Mouse (Mus musculus): Measurements from ENCODE around the gene Mrpl3. TPM values are rescaled to one million over a fixed set of nuclear protein-coding genes. Genes with fewer than 3 reads are reported as not detected.
"Not testable (repeated sequence)": the region's sequence is repeated elsewhere in the genome, so short reads cannot be mapped to it uniquely, and the experiment has no call there.

Gene Mrpl3
- total and polyA plus RNA-seq, 2 experiments from 2014 or later: 66.0 to 97.1 TPM

- Histone ChIP-seq H3K9me3 (ENCODE audit: low read length) (no peaks in the 10 kb centered on the region), H3K9ac (replicated peaks; ENCODE audit: low read length, poor library complexity, severe bottlenecking) (no peak overlapping the region), H3K27me3 (ENCODE audit: insufficient read depth, low read length) (no peaks in the 10 kb centered on the region), H3K36me3 (ENCODE audit: insufficient read depth, low read length) (no peaks in the 10 kb centered on the region), H3K4me3 (ENCODE audit: low read depth, low read length) (no peak overlapping the region), H3K4me1 (ENCODE audit: insufficient read depth, low read length) (no peaks in the 10 kb centered on the region), H3K4me2 (ENCODE audit: low read depth, low read length, poor library complexity, severe bottlenecking) (no peak overlapping the region), H3K27ac (ENCODE audit: low read depth, low read length) (no peak overlapping the region)
- TF ChIP-seq CTCF (IDR thresholded peaks at IDR 0.05): no peak
- DNase-seq (ENCODE audit: low spot score) (no peak), ATAC-seq (ENCODE audit: low FRiP score) (no peak)
- 62% methylated on average over 15 of the region's 15 CpGs for WGBS
These were observed 48.0 kb downstream of the Mrpl3 start for GRCm38 (mm10) chr9:105100807-105101570.

- no peak for TF ChIP-seq CTCF (IDR thresholded peaks at IDR 0.05)
- Histone ChIP-seq H3K9ac (replicated peaks; ENCODE audit: low read length, poor library complexity, severe bottlenecking) (no peak overlapping the region), H3K4me1 (ENCODE audit: insufficient read depth, low read length) (no peaks in the 10 kb centered on the region), H3K27ac (ENCODE audit: low read depth, low read length) (no peak overlapping the region), H3K4me2 (ENCODE audit: low read depth, low read length, poor library complexity, severe bottlenecking) (no peak overlapping the region), H3K36me3 (ENCODE audit: insufficient read depth, low read length) (no peaks in the 10 kb centered on the region), H3K4me3 (ENCODE audit: low read depth, low read length) (no peak overlapping the region), H3K9me3 (ENCODE audit: low read length) (no peaks in the 10 kb centered on the region), H3K27me3 (ENCODE audit: insufficient read depth, low read length) (no peaks in the 10 kb centered on the region)
- no peak for DNase-seq (ENCODE audit: low spot score)
- WGBS: 66% methylated on average over 1 of the region's 1 CpGs
- ATAC-seq (ENCODE audit: low FRiP score): no peak
These were observed 48.9 kb downstream of the Mrpl3 start for GRCm38 (mm10) chr9:105101911-105102310.

- H3K27me3 ChIP-seq (ENCODE audit: insufficient read depth, low read length): no peaks in the 10 kb centered on the region
- no peaks in the 10 kb centered on the region for H3K9me3 ChIP-seq (ENCODE audit: low read length)
- no peak overlapping the region for H3K4me2 ChIP-seq (ENCODE audit: low read depth, low read length, poor library complexity, severe bottlenecking)
- DNase-seq (ENCODE audit: low spot score) (peak; percentile 6), ATAC-seq (ENCODE audit: low FRiP score) (no peak)
- H3K9ac ChIP-seq (replicated peaks; ENCODE audit: low read length, poor library complexity, severe bottlenecking): no peak overlapping the region
- no peak overlapping the region for H3K27ac ChIP-seq (ENCODE audit: low read depth, low read length)
- H3K4me3 ChIP-seq (ENCODE audit: low read depth, low read length): no peak overlapping the region
- no peaks in the 10 kb centered on the region for H3K36me3 ChIP-seq (ENCODE audit: insufficient read depth, low read length)
- H3K4me1 ChIP-seq (ENCODE audit: insufficient read depth, low read length): no peaks in the 10 kb centered on the region
- no peak for TF ChIP-seq CTCF (IDR thresholded peaks at IDR 0.05)
- 78% methylated on average over 5 of the region's 5 CpGs for WGBS
These were observed 50.9 kb downstream of the Mrpl3 start for GRCm38 (mm10) chr9:105103893-105104292.

GRCm38 (mm10) chr9:105125206-105125605 lies 72.2 kb downstream of the Mrpl3 start:
- not testable (repeated sequence) for H3K9ac ChIP-seq (replicated peaks; ENCODE audit: low read length, poor library complexity, severe bottlenecking); DNase-seq (ENCODE audit: low spot score); H3K36me3 ChIP-seq (ENCODE audit: insufficient read depth, low read length); H3K4me2 ChIP-seq (ENCODE audit: low read depth, low read length, poor library complexity, severe bottlenecking); ATAC-seq (ENCODE audit: low FRiP score); H3K9me3 ChIP-seq (ENCODE audit: low read length); H3K4me1 ChIP-seq (ENCODE audit: insufficient read depth, low read length); H3K27ac ChIP-seq (ENCODE audit: low read depth, low read length); H3K4me3 ChIP-seq (ENCODE audit: low read depth, low read length); H3K27me3 ChIP-seq (ENCODE audit: insufficient read depth, low read length)
- WGBS: 81% methylated on average over 3 of the region's 3 CpGs

Other genes starting within 250 kb of the Mrpl3 start
- 20.4 and 24.4 TPM in 2 replicates for gene Nudt16, start 78.6 kb downstream of the Mrpl3 start, total RNA-seq (2014; rRNA removed)
- gene Nudt16, start 78.6 kb downstream of the Mrpl3 start, polyA plus RNA-seq (2015; fragmentation: Nextera tagmentation; extraction: Ambion mirVana): 33.4 and 35.8 TPM in 2 replicates
- not detected in 2 replicates for gene 1700080E11Rik, start 91.9 kb downstream of the Mrpl3 start, total RNA-seq (2014; rRNA removed)
- not detected in 2 replicates for gene 1700080E11Rik, start 91.9 kb downstream of the Mrpl3 start, polyA plus RNA-seq (2015; fragmentation: Nextera tagmentation; extraction: Ambion mirVana)

All from midbrain, postnatal 0 days (tissue).